Mouse (Mus musculus): ENCODE results near the gene Gpr158. TPM values are rescaled to one million over a fixed set of nuclear protein-coding genes. Genes with fewer than 3 reads are reported as not detected.

Gene Gpr158
- total and polyA plus RNA-seq, 2 experiments from 2014 or later, result 0.03 TPM; not detected in 1

- H3K4me1 ChIP-seq (ENCODE audit: control insufficient read depth, insufficient read depth), result no peaks in the 10 kb centered on the region
- TF ChIP-seq EP300 (IDR thresholded peaks at IDR 0.05; ENCODE audit: low read depth), result no peak
- no peak for TF ChIP-seq CTCF (IDR thresholded peaks at IDR 0.05; ENCODE audit: low read depth)
- ATAC-seq (ENCODE audit: insufficient read depth, low read depth) (no peak), DNase-seq (ENCODE audit: low spot score) (no peak)
- H3K27ac ChIP-seq (ENCODE audit: low read depth), result no peak overlapping the region
- H3K4me2 ChIP-seq (ENCODE audit: low read depth, low read length), result no peak overlapping the region
- no peaks in the 10 kb centered on the region for H3K27me3 ChIP-seq (ENCODE audit: control insufficient read depth, insufficient read depth, low read length)
- H3K9ac ChIP-seq (replicated peaks; ENCODE audit: low read depth, low read length), result no peak overlapping the region
- H3K36me3 ChIP-seq (replicated peaks; ENCODE audit: control insufficient read depth, insufficient read depth, low read length), result no peaks in the 10 kb centered on the region
- no peaks in the 10 kb centered on the region for H3K9me3 ChIP-seq (replicated peaks; ENCODE audit: control insufficient read depth, low read length)
- WGBS, result 41% methylated on average over 1 of the region's 1 CpGs
- H3K4me3 ChIP-seq (ENCODE audit: low read depth, low read length), result no peak overlapping the region
Observed at GRCm38 (mm10) chr2:21632136-21632535, 264.8 kb downstream of the Gpr158 start.

- no peak overlapping the region for H3K9ac ChIP-seq (replicated peaks; ENCODE audit: low read depth, low read length)
Observed at GRCm38 (mm10) chr2:21665721-21666120, 298.4 kb downstream of the Gpr158 start.

GRCm38 (mm10) chr2:21676084-21676838, 308.9 kb downstream of the Gpr158 start:
- Histone ChIP-seq H3K4me1 (ENCODE audit: control insufficient read depth, insufficient read depth) (no peaks in the 10 kb centered on the region), H3K27me3 (ENCODE audit: control insufficient read depth, insufficient read depth, low read length) (no peaks in the 10 kb centered on the region), H3K4me2 (ENCODE audit: low read depth, low read length) (no peak overlapping the region), H3K27ac (ENCODE audit: low read depth) (no peak overlapping the region), H3K4me3 (ENCODE audit: low read depth, low read length) (no peak overlapping the region), H3K36me3 (replicated peaks; ENCODE audit: control insufficient read depth, insufficient read depth, low read length) (no peaks in the 10 kb centered on the region), H3K9ac (replicated peaks; ENCODE audit: low read depth, low read length) (no peak overlapping the region), H3K9me3 (replicated peaks; ENCODE audit: control insufficient read depth, low read length) (no peaks in the 10 kb centered on the region)
- DNase-seq (ENCODE audit: low spot score), result no peak
- ATAC-seq (ENCODE audit: insufficient read depth, low read depth), result no peak
- TF ChIP-seq EP300 (IDR thresholded peaks at IDR 0.05; ENCODE audit: low read depth), result no peak
- no peak for TF ChIP-seq CTCF (IDR thresholded peaks at IDR 0.05; ENCODE audit: low read depth)
- 69% methylated on average over 4 of the region's 4 CpGs for WGBS

More at GRCm38 (mm10) chr2:21665721-21666120, 298.4 kb downstream of the Gpr158 start:
- Histone ChIP-seq H3K4me2 (ENCODE audit: low read depth, low read length) (no peak overlapping the region), H3K27ac (ENCODE audit: low read depth) (no peak overlapping the region), H3K36me3 (replicated peaks; ENCODE audit: control insufficient read depth, insufficient read depth, low read length) (no peaks in the 10 kb centered on the region), H3K4me3 (ENCODE audit: low read depth, low read length) (no peak overlapping the region), H3K4me1 (ENCODE audit: control insufficient read depth, insufficient read depth) (no peaks in the 10 kb centered on the region), H3K9me3 (replicated peaks; ENCODE audit: control insufficient read depth, low read length) (no peaks in the 10 kb centered on the region), H3K27me3 (ENCODE audit: control insufficient read depth, insufficient read depth, low read length) (no peaks in the 10 kb centered on the region)
- DNase-seq (ENCODE audit: low spot score) (no peak), ATAC-seq (ENCODE audit: insufficient read depth, low read depth) (no peak)
- TF ChIP-seq CTCF (IDR thresholded peaks at IDR 0.05; ENCODE audit: low read depth) (no peak), EP300 (IDR thresholded peaks at IDR 0.05; ENCODE audit: low read depth) (no peak)
- 68% methylated on average over 4 of the region's 4 CpGs for WGBS

- no peaks in the 10 kb centered on the region for H3K27me3 ChIP-seq (ENCODE audit: control insufficient read depth, insufficient read depth, low read length)
- no peak overlapping the region for H3K4me2 ChIP-seq (ENCODE audit: low read depth, low read length)
- WGBS, result 64% methylated on average over 2 of the region's 2 CpGs
- no peak overlapping the region for H3K27ac ChIP-seq (ENCODE audit: low read depth)
- H3K4me3 ChIP-seq (ENCODE audit: low read depth, low read length), result no peak overlapping the region
- no peaks in the 10 kb centered on the region for H3K4me1 ChIP-seq (ENCODE audit: control insufficient read depth, insufficient read depth)
- no peaks in the 10 kb centered on the region for H3K36me3 ChIP-seq (replicated peaks; ENCODE audit: control insufficient read depth, insufficient read depth, low read length)
- no peak for ATAC-seq (ENCODE audit: insufficient read depth, low read depth)
- no peak for DNase-seq (ENCODE audit: low spot score)
- TF ChIP-seq EP300 (IDR thresholded peaks at IDR 0.05; ENCODE audit: low read depth) (no peak), CTCF (IDR thresholded peaks at IDR 0.05; ENCODE audit: low read depth) (no peak)
- H3K9ac ChIP-seq (replicated peaks; ENCODE audit: low read depth, low read length), result no peak overlapping the region
- no peaks in the 10 kb centered on the region for H3K9me3 ChIP-seq (replicated peaks; ENCODE audit: control insufficient read depth, low read length)
Observed at GRCm38 (mm10) chr2:21676839-21677123, 309.4 kb downstream of the Gpr158 start.

- no peak for ATAC-seq (ENCODE audit: insufficient read depth, low read depth)
- H3K27ac ChIP-seq (ENCODE audit: low read depth), result no peak overlapping the region
- H3K9me3 ChIP-seq (replicated peaks; ENCODE audit: control insufficient read depth, low read length), result no peaks in the 10 kb centered on the region
- H3K4me2 ChIP-seq (ENCODE audit: low read depth, low read length), result no peak overlapping the region
- TF ChIP-seq EP300 (IDR thresholded peaks at IDR 0.05; ENCODE audit: low read depth), result no peak
- H3K4me3 ChIP-seq (ENCODE audit: low read depth, low read length), result no peak overlapping the region
- no peaks in the 10 kb centered on the region for H3K36me3 ChIP-seq (replicated peaks; ENCODE audit: control insufficient read depth, insufficient read depth, low read length)
- H3K9ac ChIP-seq (replicated peaks; ENCODE audit: low read depth, low read length), result no peak overlapping the region
- WGBS, result 61% methylated on average over 1 of the region's 1 CpGs
- DNase-seq (ENCODE audit: low spot score), result no peak
- no peaks in the 10 kb centered on the region for H3K4me1 ChIP-seq (ENCODE audit: control insufficient read depth, insufficient read depth)
- H3K27me3 ChIP-seq (ENCODE audit: control insufficient read depth, insufficient read depth, low read length), result no peaks in the 10 kb centered on the region
Observed at GRCm38 (mm10) chr2:21680735-21681270, 313.5 kb downstream of the Gpr158 start.

GRCm38 (mm10) chr2:21684736-21685135, 317.4 kb downstream of the Gpr158 start:
- H3K27me3 ChIP-seq (ENCODE audit: control insufficient read depth, insufficient read depth, low read length), result no peaks in the 10 kb centered on the region
- H3K9ac ChIP-seq (replicated peaks; ENCODE audit: low read depth, low read length), result no peak overlapping the region
- 72% methylated on average over 3 of the region's 3 CpGs for WGBS
- DNase-seq (ENCODE audit: low spot score) (no peak), ATAC-seq (ENCODE audit: insufficient read depth, low read depth) (no peak)
- H3K36me3 ChIP-seq (replicated peaks; ENCODE audit: control insufficient read depth, insufficient read depth, low read length), result no peaks in the 10 kb centered on the region
- H3K4me3 ChIP-seq (ENCODE audit: low read depth, low read length), result no peak overlapping the region
- H3K27ac ChIP-seq (ENCODE audit: low read depth), result no peak overlapping the region
- H3K9me3 ChIP-seq (replicated peaks; ENCODE audit: control insufficient read depth, low read length), result no peaks in the 10 kb centered on the region
- no peaks in the 10 kb centered on the region for H3K4me1 ChIP-seq (ENCODE audit: control insufficient read depth, insufficient read depth)
- no peak overlapping the region for H3K4me2 ChIP-seq (ENCODE audit: low read depth, low read length)
- no peak for TF ChIP-seq EP300 (IDR thresholded peaks at IDR 0.05; ENCODE audit: low read depth)
- no peak for TF ChIP-seq CTCF (IDR thresholded peaks at IDR 0.05; ENCODE audit: low read depth)

Data from heart, postnatal 0 days (tissue).